Mouse (Mus musculus) mouse embryonic stem cell (cell line): ENCODE results near the gene Glyctk.
"Not testable (repeated sequence)": the region's sequence is repeated elsewhere in the genome, so short reads cannot be mapped to it uniquely, and the experiment has no call there.

ENCODE experiments used
- in situ Hi-C, 2 experiments: fragments of 300-500 bp; cut with MboI; formaldehyde crosslinking; loops; 1 replicate in 1 of 2; 3 replicates in 1 of 2; pipeline ENCODE4 v1.14.3; 2019 to 2020; ENCODE audit warnings: low sequenced_read_pairs in 2 of 2, low pct_unique_long_range_greater_than_20kb in 1 of 2, mixed read lengths in 1 of 2; ENCODE audit not compliant: unreplicated experiment in 1 of 2

The Glyctk gene

DNA sequence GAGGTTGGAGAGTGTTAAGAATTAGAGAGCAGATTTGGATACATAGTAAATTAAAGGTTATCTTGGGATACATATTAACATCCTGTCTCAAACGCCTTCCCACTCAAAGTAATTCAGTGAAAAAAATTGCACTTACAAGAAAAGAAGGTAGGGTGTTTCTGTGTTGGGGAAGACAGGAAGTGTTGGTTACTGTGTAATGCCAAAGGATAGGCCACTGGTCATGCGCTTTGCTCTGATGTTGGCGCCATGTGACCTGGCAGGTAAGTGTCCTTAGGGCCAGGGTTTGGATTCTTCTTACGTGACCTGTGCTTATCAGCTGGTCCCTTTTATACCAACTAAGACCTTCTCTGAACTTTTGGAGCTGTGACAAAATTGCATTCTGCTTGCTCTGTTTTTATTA lies 24.2 kb upstream of the Glyctk start:
- in situ Hi-C loops, result loop anchor here in 1 of 2 experiments (25.0 kb wide), 1 partner anchor 655 kb away; no protein-coding TSS in a partner anchor

DNA sequence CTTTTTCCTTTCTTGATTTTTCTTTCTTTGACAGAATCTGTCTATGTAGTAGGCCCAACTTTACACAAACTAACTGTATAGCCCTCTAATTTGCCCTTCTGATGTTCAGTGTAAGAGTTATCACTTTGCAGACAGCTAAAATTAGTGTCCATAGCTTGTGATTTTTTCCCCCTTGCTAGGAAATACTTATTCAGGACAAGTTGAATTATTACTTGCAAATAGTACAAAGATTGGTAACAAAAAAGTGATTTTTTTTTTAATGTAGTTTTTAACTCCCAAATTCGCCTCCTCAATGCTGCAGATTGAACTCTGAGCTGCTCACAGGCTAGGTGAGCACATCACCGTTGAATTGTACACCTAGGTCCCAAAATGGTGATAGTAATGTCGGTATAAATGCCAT lies 22.0 kb upstream of the Glyctk start:
- in situ Hi-C loops, result loop anchor here in 1 of 2 experiments (25.0 kb wide), 1 partner anchor 657 kb away; no protein-coding TSS in a partner anchor

- in situ Hi-C loops, result loop anchor here in 1 of 2 experiments (25.0 kb wide), 1 partner anchor 658 kb away; no protein-coding TSS in a partner anchor
Measured at GRCm38 (mm10) chr9:106179454-106179853, 21.5 kb upstream of the Glyctk start.

- in situ Hi-C loops, result loop anchor here in 1 of 2 experiments (25.0 kb wide), 1 partner anchor 660 kb away; no protein-coding TSS in a partner anchor
Measured at GRCm38 (mm10) chr9:106177799-106178198, 19.9 kb upstream of the Glyctk start.

DNA sequence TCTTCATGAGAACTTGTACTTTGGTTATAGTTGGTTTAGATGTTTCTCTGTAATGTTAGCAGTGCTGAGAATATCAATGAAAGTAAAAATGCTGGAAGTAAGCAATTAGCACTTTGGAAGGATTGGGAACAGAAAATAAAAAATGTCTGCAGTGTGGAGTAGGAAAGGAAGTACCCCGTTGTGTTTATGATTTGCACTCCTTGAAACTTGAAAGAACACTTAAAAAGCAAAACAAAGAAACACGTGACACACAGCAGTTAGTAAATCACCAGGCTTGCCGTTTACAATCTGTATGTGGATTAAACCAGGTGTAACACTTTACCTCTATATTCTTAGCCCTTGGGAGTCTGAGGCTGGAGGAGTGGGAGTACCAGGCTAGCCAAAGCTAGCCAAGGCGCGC lies 18.8 kb upstream of the Glyctk start:
- in situ Hi-C loops, result loop anchor here in 1 of 2 experiments (25.0 kb wide), 1 partner anchor 661 kb away; no protein-coding TSS in a partner anchor

DNA sequence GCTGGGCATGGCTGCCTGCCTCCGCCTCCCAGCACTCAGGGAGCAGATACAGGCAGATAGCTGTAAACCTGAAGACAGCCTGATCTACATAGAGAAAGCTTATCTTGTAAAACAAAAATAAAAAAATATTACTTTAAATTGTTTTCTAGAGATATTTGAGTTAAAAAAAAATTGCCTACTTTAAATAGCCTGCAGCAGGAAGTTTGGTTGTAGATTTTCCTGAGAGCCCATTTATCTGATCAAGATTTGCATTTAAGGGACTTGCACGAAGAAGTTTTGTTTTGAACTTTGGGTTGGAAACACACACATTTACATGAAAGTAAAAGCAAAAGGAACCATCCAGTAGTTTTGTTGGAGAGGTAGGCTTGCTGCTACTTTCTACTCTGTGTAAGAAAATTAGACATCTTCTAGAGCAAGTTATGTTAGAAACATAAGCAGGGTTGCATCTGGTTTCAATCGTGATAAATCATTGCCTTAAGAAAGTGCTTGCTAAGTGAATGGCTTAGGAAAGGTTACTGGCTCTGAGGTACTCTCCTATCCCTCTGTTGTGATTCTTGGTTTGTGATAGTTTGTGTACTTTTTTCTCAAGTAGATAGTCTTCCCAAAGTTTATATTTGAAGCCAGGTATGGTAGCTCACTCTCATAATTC lies 17.7 kb upstream of the Glyctk start:
- in situ Hi-C loops, result loop anchor here in 1 of 2 experiments (25.0 kb wide), 1 partner anchor 662 kb away; no protein-coding TSS in a partner anchor

GRCm38 (mm10) chr9:106173363-106173762 lies 15.4 kb upstream of the Glyctk start:
- in situ Hi-C loops, result no loop called here

GRCm38 (mm10) chr9:106172527-106172926 lies 14.6 kb upstream of the Glyctk start:
- in situ Hi-C loops, result no loop called here

DNA sequence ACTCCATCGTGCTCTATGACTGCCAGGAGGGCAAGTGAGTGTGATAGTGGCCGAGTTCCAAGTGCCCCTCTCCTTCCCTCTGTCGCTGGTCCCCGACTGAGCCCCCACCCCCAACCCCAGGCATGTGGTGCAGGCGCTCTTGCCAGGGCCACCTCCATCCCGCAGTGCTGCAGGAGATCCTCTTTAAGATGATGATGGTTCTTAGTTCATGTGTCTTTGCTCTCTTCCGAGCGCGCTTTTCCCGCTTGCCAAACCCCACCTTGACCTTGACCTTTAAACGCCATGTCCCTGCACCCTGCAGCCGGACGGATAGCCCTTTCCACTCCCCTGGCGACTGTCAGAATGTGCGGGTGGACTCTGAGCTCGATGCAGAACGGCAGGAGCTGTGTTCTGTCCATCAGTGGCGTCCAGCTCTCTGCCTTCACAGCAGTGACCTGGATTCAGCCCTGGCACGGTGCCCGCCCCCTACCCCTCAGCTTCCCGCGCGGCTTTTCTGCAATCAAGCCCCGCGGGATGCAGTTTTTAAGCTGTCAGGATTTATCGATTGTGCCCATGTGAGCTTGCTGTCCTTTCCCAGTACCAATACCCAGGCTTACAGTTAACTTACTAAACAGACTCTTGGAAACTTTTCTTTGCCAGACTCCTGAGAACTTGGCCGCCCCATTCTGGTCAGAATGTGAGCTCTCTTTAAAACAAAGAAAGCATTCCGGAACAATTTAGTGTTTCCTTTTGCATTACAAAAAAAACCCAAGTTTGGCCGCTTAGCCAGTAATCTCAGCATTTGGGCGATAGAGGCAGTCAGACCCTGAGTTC lies 13.6 kb upstream of the Glyctk start:
- in situ Hi-C loops, result no loop called here

GRCm38 (mm10) chr9:106170556-106171345 lies 12.8 kb upstream of the Glyctk start, which contains the start of gene Wdr82:
Gene Wdr82 (plus strand): TSS chr9:106170928.
- in situ Hi-C loops, result no loop called here

- in situ Hi-C loops, result no loop called here
Measured at GRCm38 (mm10) chr9:106169917-106170316, 12.0 kb upstream of the Glyctk start.

DNA sequence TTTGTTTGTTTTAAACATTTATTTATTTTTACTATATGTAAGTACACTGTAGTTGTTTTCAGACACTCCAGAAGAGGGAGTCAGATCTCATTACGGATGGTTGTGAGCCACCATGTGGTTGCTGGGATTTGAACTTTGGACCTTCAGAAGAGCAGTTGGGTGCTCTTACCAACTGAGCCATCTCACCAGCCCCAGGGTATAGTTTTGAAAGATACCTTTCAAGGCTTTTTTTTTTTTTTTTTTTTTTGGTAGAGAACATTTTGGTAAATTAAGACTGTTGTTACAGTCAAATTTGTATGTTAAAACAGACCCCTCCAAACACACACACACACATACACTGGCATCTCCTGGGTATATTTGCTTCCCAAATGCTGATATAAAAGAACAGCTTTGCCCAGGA lies 11.1 kb upstream of the Glyctk start:
- in situ Hi-C loops, result not testable (repeated sequence)

GRCm38 (mm10) chr9:106167703-106168102 lies 9.8 kb upstream of the Glyctk start:
- in situ Hi-C loops, result no loop called here

DNA sequence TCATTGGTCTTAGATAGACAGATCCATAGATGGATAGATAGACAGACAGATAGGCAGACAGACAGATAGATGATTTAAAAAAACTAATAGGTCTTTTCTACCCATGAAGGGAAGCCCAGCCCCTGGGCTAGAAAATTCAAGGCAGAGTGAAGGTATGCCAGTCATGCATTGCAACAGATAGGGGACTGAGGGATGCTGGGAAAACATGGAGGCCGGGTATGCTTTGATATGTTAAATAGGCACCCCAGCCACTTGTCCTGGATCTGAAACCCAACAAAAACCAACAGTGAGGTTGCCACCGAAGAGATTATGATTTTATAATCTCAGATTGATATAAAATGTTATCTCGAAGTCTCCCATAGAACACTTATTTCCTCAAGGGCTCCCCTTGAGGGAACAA lies 9.3 kb upstream of the Glyctk start:
- in situ Hi-C loops, result no loop called here

DNA sequence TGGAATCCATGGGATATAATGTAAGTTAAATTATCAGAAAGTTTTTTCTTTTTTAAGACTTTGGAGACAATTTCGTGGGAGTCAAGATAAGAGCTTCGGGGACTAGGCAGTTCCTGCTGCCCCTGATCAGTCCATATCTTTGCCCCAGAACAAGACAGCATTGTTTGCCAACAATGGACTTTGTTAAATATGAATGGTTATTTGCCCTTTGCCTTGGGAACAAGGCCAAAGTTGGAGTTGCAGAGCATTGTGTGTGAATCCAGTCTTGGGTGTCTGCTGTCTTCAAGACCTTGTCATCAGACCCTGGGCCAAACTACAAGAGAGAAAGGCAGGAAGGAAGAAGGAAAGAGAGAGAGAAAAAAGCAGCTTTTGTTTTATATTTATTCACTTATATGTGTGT lies 8.8 kb upstream of the Glyctk start:
- in situ Hi-C loops, result no loop called here

DNA sequence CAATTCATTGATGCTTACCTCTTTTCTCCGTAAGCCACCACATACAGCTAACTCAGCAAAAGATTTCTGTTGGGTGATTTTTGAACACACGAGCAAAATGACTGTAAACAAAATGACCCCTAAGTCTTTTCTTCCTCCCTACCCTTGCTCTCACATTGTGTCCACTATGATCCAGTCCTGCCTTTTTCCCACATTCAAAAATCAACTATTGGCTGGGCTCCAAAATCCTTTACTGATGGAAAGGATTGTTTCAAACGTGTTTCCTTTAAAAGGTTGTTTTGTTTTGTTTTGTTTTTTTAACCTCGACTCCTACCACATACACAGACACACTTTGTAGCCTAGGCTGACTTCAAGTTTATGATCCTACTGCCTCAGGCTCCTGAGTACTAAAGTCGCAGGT lies 2.5 kb upstream of the Glyctk start:
- in situ Hi-C loops, result no loop called here

DNA sequence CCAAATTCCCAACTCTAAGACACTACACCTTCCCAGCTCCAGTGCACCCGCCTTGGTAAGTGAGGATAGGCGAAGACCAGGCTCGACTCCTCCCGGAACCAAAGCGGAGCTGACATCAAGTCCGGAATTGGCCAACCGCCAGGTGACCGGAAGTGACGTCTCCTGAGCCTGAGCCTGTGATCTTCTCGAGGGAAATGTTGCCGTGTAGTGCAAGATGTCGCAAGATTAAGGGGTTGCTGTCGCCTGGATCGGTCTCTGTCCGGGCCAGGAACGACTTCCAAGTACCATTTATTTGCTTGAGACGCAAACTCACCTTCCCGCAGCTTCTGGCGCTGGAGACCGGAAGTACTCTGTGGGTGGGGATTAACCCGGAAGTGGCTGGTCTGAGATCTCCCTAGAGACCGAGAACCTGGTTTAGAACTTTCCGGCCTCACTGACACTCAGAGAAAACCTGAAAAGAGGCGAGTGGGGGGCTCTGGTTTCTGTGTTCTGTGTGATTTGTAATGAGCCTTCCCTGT lies 1.9 kb upstream of the Glyctk start:
- in situ Hi-C loops, result no loop called here

DNA sequence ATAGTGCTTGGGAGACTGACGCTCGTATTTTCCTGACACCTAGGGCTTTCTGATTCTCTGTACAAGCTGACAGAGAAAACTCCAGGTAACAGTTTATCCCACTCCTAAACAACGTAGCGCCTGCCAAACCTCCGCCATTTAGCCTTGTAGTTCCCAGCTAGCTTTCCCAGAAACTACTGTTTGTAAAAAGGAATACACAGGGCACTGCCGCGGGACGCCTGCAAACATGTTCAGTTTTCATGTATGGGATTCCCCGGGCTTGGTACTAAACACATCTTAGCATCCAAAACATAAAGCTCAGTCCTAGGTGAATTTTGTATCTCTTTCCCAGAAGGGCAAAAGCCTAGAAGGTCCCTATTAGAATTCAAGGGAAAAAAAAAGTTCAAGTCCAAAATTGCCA lies 1.3 kb upstream of the Glyctk start:
- in situ Hi-C loops, result no loop called here

DNA sequence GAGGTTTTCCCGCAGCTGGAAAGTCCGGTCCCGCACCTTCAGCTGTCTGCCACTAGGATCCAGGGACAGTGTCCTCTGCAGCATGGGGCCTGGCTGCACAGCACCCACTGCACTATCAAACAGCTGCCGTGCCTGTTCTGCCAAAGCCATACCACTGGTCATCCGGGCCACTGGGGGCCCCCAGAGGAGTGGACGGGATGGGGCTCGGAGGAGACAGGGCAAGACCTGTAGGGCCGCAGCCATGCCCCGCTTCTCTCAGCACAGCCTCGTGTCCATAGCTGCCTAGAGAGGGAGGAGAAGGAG lies 364 bp downstream of the Glyctk start:
- in situ Hi-C loops, result no loop called here
